Mouse (Mus musculus): ENCODE measurements around the gene Spcs2.

DNA sequence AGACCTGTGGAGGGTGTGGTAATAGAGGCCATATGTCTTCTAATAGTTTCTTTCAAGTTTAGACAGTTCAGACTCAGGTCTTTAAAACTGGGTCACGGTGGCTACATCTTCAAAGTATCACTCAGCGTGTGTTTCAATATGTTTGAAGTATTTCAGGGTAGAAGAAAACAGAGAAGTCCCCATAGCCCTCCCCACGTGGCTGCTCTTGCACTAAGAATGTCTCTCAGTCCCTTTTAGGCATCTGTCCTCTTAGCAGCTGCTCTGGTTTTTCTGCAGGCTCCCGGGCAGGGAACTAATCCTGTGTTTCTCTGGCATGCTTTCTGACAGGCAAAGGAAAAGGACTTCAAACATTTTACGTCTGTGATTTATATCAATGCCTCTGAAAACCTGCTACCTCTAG lies 12.6 kb upstream of the Spcs2 start:
- TF ChIP-seq CTCF (IDR thresholded peaks at IDR 0.05; ENCODE audit: low read depth, low read length) (no peak), EP300 (IDR thresholded peaks at IDR 0.05; ENCODE audit: insufficient read depth, low read depth, low read length) (no peak)
